Comparison of ENCODE assay signal across 19 mouse cellular contexts in genomic region chr13:31620937-31621336, GRCm38 (mm10). TPM values are rescaled to one million over a fixed set of nuclear protein-coding genes. Genes with fewer than 3 reads are reported as not detected.
A peak's percentile ranks its signal among the peaks of the same experiment; 100 is the strongest.
DNase-seq lines count a peak whose midpoint lies in the region; ATAC-seq and TF ChIP-seq lines count a peak whose summit lies in the region.
"Had no signal": no experiment of that assay in that cellular context is flagged by ENCODE, and none has a peak within 500 bp of the region (broad histone marks: within the 10 kb centered on the region; RNA-seq: fewer than 3 reads in every experiment).

No protein-coding gene starts in this region.

- peak overlapping the region; percentile 61 for H3K4me2 ChIP-seq in lung, embryonic 14.5 days
- 0 out of 2 replicates have a peak overlapping the region, but pooled peaks have one; percentile 54 for H3K4me2 ChIP-seq in embryonic facial prominence, embryonic 12.5 days (replicated peaks)
- H3K4me2 ChIP-seq in stomach, embryonic 14.5 days (replicated peaks; ENCODE audit: low read depth, low read length): peak overlapping the region; percentile 75; the same call in 1 of the 2 replicates
- H3K4me2 ChIP-seq: midbrain, embryonic 15.5 days had no signal

- TF ChIP-seq CTCF in lung, embryonic 14.5 days (IDR thresholded peaks at IDR 0.05; ENCODE audit: low read depth): no peak

- ATAC-seq in lung, embryonic 14.5 days (ENCODE audit: insufficient read depth): no peak
- ATAC-seq in embryonic facial prominence, embryonic 12.5 days (ENCODE audit: insufficient number of reproducible peaks, insufficient read depth, low FRiP score, low TSS enrichment): no peak
- ATAC-seq in stomach, embryonic 14.5 days (ENCODE audit: insufficient number of reproducible peaks, insufficient read depth, low FRiP score, low read depth): no peak
- ATAC-seq: forebrain, postnatal 0 days; midbrain, embryonic 15.5 days; Patski had no signal

- H3K4me1 ChIP-seq in lung, embryonic 14.5 days (ENCODE audit: insufficient read depth): 0 out of 2 replicates have a peak, but pooled peaks cover 3% of the 10 kb centered on the region
- H3K4me1 ChIP-seq in embryonic facial prominence, embryonic 12.5 days: peaks cover 19% of the 10 kb centered on the region; the same call in 1 of the 2 replicates
- H3K4me1 ChIP-seq in stomach, embryonic 14.5 days (ENCODE audit: control insufficient read depth, insufficient read depth, low read length): peaks cover 23% of the 10 kb centered on the region

- no peaks in the 10 kb centered on the region for H3K36me3 ChIP-seq in lung, embryonic 14.5 days (ENCODE audit: insufficient read depth)
- no peaks in the 10 kb centered on the region for H3K36me3 ChIP-seq in embryonic facial prominence, embryonic 12.5 days
- no peaks in the 10 kb centered on the region for H3K36me3 ChIP-seq in stomach, embryonic 14.5 days (ENCODE audit: control insufficient read depth, insufficient read depth, low read length)
- H3K36me3 ChIP-seq: heart, embryonic 15.5 days; limb, embryonic 15.5 days; midbrain, embryonic 15.5 days had no signal

- DNase-seq in lung, embryonic 14.5 days: no peak
- no peak for DNase-seq in lung, postnatal 36 days
- peak; percentile 17 for DNase-seq in embryo, embryonic 11 days
- DNase-seq in adrenal gland, postnatal 14 days: no peak
- DNase-seq in retina, embryonic 14.5 days (ENCODE audit: low spot score): no peak
- DNase-seq: cerebellum, adult 8-10 months; forebrain, postnatal 0 days; kidney, adult 11 months; layer of hippocampus, adult 9-11 months; thymus, adult 18-20 months had no signal

- H3K27ac ChIP-seq in lung, embryonic 14.5 days (ENCODE audit: low read depth): no peak overlapping the region
- H3K27ac ChIP-seq in embryonic facial prominence, embryonic 12.5 days: no peak overlapping the region
- H3K27ac ChIP-seq in stomach, embryonic 14.5 days (ENCODE audit: low read length): no peak overlapping the region
- H3K27ac ChIP-seq: heart, embryonic 15.5 days; kidney, postnatal 0 days; limb, embryonic 15.5 days; midbrain, embryonic 15.5 days had no signal

- H3K4me3 ChIP-seq in lung, embryonic 14.5 days (ENCODE audit: low read depth, low read length): peak overlapping the region; percentile 29; the same call in 1 of the 2 replicates
- H3K4me3 ChIP-seq in embryonic facial prominence, embryonic 12.5 days: no peak overlapping the region
- no peak overlapping the region for H3K4me3 ChIP-seq in stomach, embryonic 14.5 days (ENCODE audit: low read depth, low read length)
- H3K4me3 ChIP-seq: midbrain, embryonic 15.5 days had no signal

- peak overlapping the region; percentile 33; the same call in 1 of the 2 replicates for H3K9ac ChIP-seq in lung, embryonic 14.5 days
- H3K9ac ChIP-seq in embryonic facial prominence, embryonic 12.5 days: no peak overlapping the region
- no peak overlapping the region for H3K9ac ChIP-seq in stomach, embryonic 14.5 days (replicated peaks; ENCODE audit: low read depth, low read length)
- H3K9ac ChIP-seq: forebrain, postnatal 0 days; heart, embryonic 15.5 days; limb, embryonic 15.5 days; midbrain, embryonic 15.5 days had no signal

- 30% methylated on average over 4 of the region's 4 CpGs for WGBS in lung, embryonic 14.5 days
- whole genome bisulfite sequencing in embryonic facial prominence, embryonic 12.5 days: 16% methylated on average over 4 of the region's 4 CpGs
- 35% methylated on average over 4 of the region's 4 CpGs for WGBS in stomach, embryonic 14.5 days

- H3K9me3 ChIP-seq in lung, embryonic 14.5 days (ENCODE audit: low read depth, low read length): no peaks in the 10 kb centered on the region
- no peaks in the 10 kb centered on the region for H3K9me3 ChIP-seq in embryonic facial prominence, embryonic 12.5 days
- no peaks in the 10 kb centered on the region for H3K9me3 ChIP-seq in stomach, embryonic 14.5 days (ENCODE audit: control insufficient read depth, low read depth, low read length)
- H3K9me3 ChIP-seq: heart, embryonic 15.5 days; limb, embryonic 15.5 days; midbrain, embryonic 15.5 days had no signal

- peaks cover 95% of the 10 kb centered on the region for H3K27me3 ChIP-seq in lung, embryonic 14.5 days (ENCODE audit: insufficient read depth, low read length)
- peaks cover 89% of the 10 kb centered on the region for H3K27me3 ChIP-seq in embryonic facial prominence, embryonic 12.5 days
- peaks cover 34% of the 10 kb centered on the region for H3K27me3 ChIP-seq in stomach, embryonic 14.5 days (ENCODE audit: control insufficient read depth, insufficient read depth, low read length)

RNA-seq across cellular contexts. Expression of gene Foxf2, which starts 4.7 kb away (rescaled TPM):
- polyA plus RNA-seq in lung, embryonic 14.5 days (2014; fragmentation: Nextera tagmentation; extraction: Ambion mirVana): 37.7 and 43.2 TPM in 2 replicates
- 21.4 and 25.8 TPM in 2 replicates for polyA plus RNA-seq in embryonic facial prominence, embryonic 12.5 days (2016; fragmentation: Nextera tagmentation; extraction: Ambion mirVana)
- polyA plus RNA-seq in stomach, embryonic 14.5 days (2014; fragmentation: Nextera tagmentation; extraction: Ambion mirVana): 21.3 and 21.9 TPM in 2 replicates
- not detected in 2 replicates for total RNA-seq in adrenal gland, postnatal 14 days (2021)
- total RNA-seq: granulocyte monocyte progenitor cell, adult 5-6 weeks; hematopoietic stem cell, adult 5-6 weeks had no signal
- polyA plus RNA-seq: kidney, postnatal 0 days had no signal
